Mouse (Mus musculus) stomach, postnatal 0 days (tissue): ENCODE measurements at regions not wholly inside any gene's neighbourhood (a gene's known extent, or its start where the extent isn't known, plus 50 kb on each side); places are given as distances from the start of the nearest gene placed in this dataset.

Experiments
- ATAC-seq: fragments of 200-750 bp; cut with Nextera tagmentation; 2 replicates; pipeline ENCODE4 v1.8.0; 2017; ENCODE audit not compliant: low FRiP score, low TSS enrichment
- DNase-seq: peaks from one replicate; pipeline ENCODE4 v3.0.0-alpha.2; 2016; ENCODE audit warnings: low spot score
- H3K27ac ChIP-seq: fragments of 300-500 bp; sonication (generic); replicated peaks from 2 replicates; pipeline ENCODE4 v1.5.1; 2014; ENCODE audit warnings: mild to moderate bottlenecking, control low read depth
- H3K27me3 ChIP-seq: fragments of 300-500 bp; sonication (generic); 2 replicates; pipeline ENCODE4 v1.6.1; 2014; ENCODE audit warnings: low read length; ENCODE audit not compliant: control insufficient read depth, insufficient read depth
- H3K36me3 ChIP-seq: fragments of 300-500 bp; sonication (generic); 2 replicates; pipeline ENCODE4 v1.6.1; 2014; ENCODE audit warnings: low read length, mixed read lengths; ENCODE audit not compliant: control insufficient read depth, insufficient read depth
- H3K4me1 ChIP-seq: fragments of 300-500 bp; sonication (generic); replicated peaks from 2 replicates; pipeline ENCODE4 v1.6.1; 2014; ENCODE audit warnings: antibody characterized with exemption; ENCODE audit not compliant: control insufficient read depth, insufficient read depth
- H3K4me2 ChIP-seq: fragments of 300-500 bp; sonication (generic); replicated peaks from 2 replicates; pipeline ENCODE4 v1.6.1; 2014; ENCODE audit warnings: low read depth, mild to moderate bottlenecking, control low read depth, moderate library complexity
- H3K4me3 ChIP-seq: fragments of 300-500 bp; sonication (generic); 2 replicates; pipeline ENCODE4 v1.5.1; 2014; ENCODE audit warnings: low read depth, low read length, control low read depth
- H3K9ac ChIP-seq: fragments of 300-500 bp; sonication (generic); 2 replicates; pipeline ENCODE4 v1.6.1; 2014; ENCODE audit warnings: mild to moderate bottlenecking, low read length, control low read depth, mixed read lengths
- H3K9me3 ChIP-seq: fragments of 300-500 bp; sonication (generic); 2 replicates; pipeline ENCODE4 v1.6.1; 2016; ENCODE audit warnings: low read length; ENCODE audit not compliant: control insufficient read depth
- CTCF ChIP-seq: IDR thresholded peaks from 2 replicates; pipeline ENCODE4 v1.5.1; 2016; ENCODE audit warnings: antibody characterized with exemption, low read depth, mild to moderate bottlenecking, moderate library complexity
- EP300 ChIP-seq: optimal IDR thresholded peaks from 2 replicates; pipeline ENCODE3; 2016; ENCODE audit warnings: antibody characterized with exemption
- WGBS: fragments of 180-500 bp; shearing (Covaris S2); extraction: QIAGEN DNeasy Blood & Tissue Kit; methylation state at CpG from one replicate; pipeline ENCODE4 v1.1.7; 2014; 5-methylcytosine and 5-hydroxymethylcytosine counted together

DNA sequence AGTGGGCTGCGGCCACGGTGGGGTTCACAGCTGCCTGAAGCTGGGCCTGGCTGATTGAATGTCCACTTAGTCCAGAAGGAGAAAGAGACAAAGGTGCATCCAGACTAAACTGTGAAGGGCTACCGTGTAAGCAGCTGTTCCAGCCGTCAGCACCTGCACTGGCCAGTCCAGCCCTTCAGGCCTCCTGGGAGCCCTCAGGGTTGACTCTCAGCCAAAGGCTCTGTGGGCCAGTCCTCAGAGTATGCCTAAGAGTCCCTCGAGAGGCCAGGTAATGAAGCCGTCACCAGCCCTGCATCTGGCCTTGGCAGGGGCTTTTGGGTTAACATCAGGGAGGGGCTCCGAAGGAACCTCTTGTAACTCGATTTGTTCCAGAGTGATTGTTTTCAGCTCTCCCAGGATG is 187.4 kb downstream of the Gpd2 start:
- no peak overlapping the region for H3K9ac ChIP-seq
- no peak overlapping the region for H3K4me3 ChIP-seq
- no peak for TF ChIP-seq EP300
- no peak for TF ChIP-seq CTCF
- no peak for DNase-seq
- 77% methylated on average over 8 of the region's 8 CpGs for WGBS
- H3K36me3 ChIP-seq, result no peaks in the 10 kb centered on the region
- H3K27me3 ChIP-seq, result no peaks in the 10 kb centered on the region
- no peak overlapping the region for H3K4me2 ChIP-seq
- no peaks in the 10 kb centered on the region for H3K4me1 ChIP-seq
- no peak overlapping the region for H3K27ac ChIP-seq
- ATAC-seq, result no peak
- no peaks in the 10 kb centered on the region for H3K9me3 ChIP-seq

DNA sequence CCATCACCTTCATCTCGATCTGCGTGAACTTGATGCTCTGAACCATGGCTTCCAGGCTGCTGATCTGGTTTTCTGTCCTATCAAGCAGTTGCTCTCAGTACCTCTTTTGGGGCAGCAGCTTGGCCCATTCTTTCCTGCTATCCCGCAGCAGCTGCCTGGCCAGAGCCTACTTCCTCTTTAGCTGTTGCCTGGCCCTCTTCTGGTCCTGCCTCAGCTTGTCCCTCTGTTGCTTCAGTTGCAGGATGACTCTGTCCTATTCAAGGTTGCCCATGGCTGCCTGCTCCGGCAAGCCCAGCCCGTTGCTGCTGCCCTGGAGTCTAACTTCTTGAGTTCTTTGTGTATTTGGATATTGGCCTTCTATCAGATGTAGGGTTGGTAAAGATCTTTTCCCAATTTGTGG is 188.0 kb downstream of the Gpd2 start:
- Histone ChIP-seq H3K36me3 (no peaks in the 10 kb centered on the region), H3K27me3 (no peaks in the 10 kb centered on the region), H3K27ac (no peak overlapping the region), H3K4me2 (no peak overlapping the region), H3K4me1 (no peaks in the 10 kb centered on the region), H3K9me3 (no peaks in the 10 kb centered on the region), H3K9ac (no peak overlapping the region), H3K4me3 (no peak overlapping the region)
- ATAC-seq, result no peak
- DNase-seq, result no peak
- 77% methylated on average over 5 of the region's 5 CpGs for WGBS
- TF ChIP-seq CTCF (no peak), EP300 (no peak)

- Histone ChIP-seq H3K4me2 (no peak overlapping the region), H3K27ac (no peak overlapping the region), H3K36me3 (no peaks in the 10 kb centered on the region), H3K9me3 (no peaks in the 10 kb centered on the region), H3K4me3 (no peak overlapping the region), H3K9ac (no peak overlapping the region), H3K27me3 (no peaks in the 10 kb centered on the region), H3K4me1 (no peaks in the 10 kb centered on the region)
- DNase-seq (no peak), ATAC-seq (no peak)
- WGBS, result 92% methylated on average over 6 of the region's 6 CpGs
- TF ChIP-seq EP300 (no peak), CTCF (no peak)
Measured at GRCm38 (mm10) chr2:57450996-57451770, 213.7 kb downstream of the Gpd2 start.

DNA sequence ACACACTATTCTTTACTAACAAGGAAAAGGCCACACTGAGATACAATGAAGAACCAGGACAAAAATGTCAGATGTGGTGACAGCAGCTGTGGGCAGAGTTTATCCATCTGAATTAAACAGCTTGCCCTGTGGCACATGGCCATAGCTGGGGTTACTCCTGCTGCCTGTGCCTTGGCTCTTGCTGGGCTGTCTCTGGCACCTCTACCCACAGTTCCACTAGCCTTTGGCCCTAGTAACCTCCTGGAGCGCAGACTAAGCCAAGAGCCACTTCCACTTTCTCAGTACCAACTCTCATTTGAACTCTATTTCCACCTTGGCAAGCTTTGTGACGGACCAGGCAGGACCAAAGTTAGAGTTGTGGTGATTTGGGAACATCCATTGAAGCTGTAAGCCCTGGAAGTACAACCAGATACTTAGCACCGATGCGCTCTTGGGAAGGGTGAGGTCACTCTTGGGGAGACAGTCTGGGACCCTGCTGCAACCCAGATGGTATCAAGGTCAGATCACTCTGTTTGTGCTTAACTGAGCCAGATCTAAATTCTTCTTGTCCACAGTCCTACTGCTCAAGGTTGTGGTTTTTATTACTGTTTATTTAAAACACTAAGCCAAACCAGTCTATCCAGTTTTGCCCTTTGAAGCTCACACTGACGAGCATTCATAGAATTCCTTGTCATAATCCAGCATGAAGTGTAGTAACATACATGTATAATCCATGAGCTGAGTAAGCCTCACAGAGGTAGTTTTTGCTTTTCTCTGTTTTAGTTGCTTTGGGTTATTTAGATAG is 216.7 kb downstream of the Gpd2 start:
- Histone ChIP-seq H3K9ac (no peak overlapping the region), H3K4me1 (no peaks in the 10 kb centered on the region), H3K27ac (no peak overlapping the region), H3K36me3 (no peaks in the 10 kb centered on the region), H3K9me3 (no peaks in the 10 kb centered on the region), H3K4me2 (no peak overlapping the region), H3K4me3 (no peak overlapping the region), H3K27me3 (no peaks in the 10 kb centered on the region)
- ATAC-seq (peak; percentile 61), DNase-seq (no peak)
- WGBS, result 68% methylated on average over 5 of the region's 5 CpGs
- TF ChIP-seq EP300 (no peak), CTCF (no peak)

- WGBS, result 78% methylated on average over 2 of the region's 2 CpGs
- no peak for TF ChIP-seq EP300
- TF ChIP-seq CTCF, result no peak
- H3K9me3 ChIP-seq, result no peaks in the 10 kb centered on the region
- DNase-seq (no peak), ATAC-seq (no peak)
- no peak overlapping the region for H3K4me2 ChIP-seq
- no peak overlapping the region for H3K9ac ChIP-seq
- H3K4me1 ChIP-seq, result no peaks in the 10 kb centered on the region
- no peaks in the 10 kb centered on the region for H3K27me3 ChIP-seq
- H3K36me3 ChIP-seq, result no peaks in the 10 kb centered on the region
- no peak overlapping the region for H3K27ac ChIP-seq
- no peak overlapping the region for H3K4me3 ChIP-seq
Measured at GRCm38 (mm10) chr2:57459901-57460300, 222.5 kb downstream of the Gpd2 start.

DNA sequence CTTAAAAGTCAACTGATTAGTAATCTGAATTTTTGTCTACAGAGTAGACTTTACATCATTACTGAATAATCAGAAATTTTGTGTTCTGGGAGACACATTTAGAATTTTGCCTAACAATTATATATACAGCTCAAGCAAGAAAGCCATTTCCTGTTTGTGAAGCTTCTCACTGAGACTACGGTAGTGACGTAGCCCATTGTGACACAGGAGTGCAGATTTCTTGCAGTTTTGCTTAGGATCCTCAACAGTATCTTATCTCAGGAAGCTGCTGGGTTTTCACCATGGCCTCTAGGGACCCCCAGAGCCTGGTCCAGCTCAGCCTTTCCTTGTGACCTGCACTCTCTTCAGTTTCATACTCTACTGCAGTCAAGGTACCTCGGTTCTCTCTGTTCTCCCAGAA is 236.4 kb downstream of the Gpd2 start:
- H3K4me3 ChIP-seq, result no peak overlapping the region
- no peaks in the 10 kb centered on the region for H3K9me3 ChIP-seq
- no peaks in the 10 kb centered on the region for H3K4me1 ChIP-seq
- H3K27me3 ChIP-seq, result no peaks in the 10 kb centered on the region
- WGBS, result 78% methylated on average over 3 of the region's 3 CpGs
- TF ChIP-seq CTCF (no peak), EP300 (no peak)
- DNase-seq (no peak), ATAC-seq (no peak)
- no peak overlapping the region for H3K9ac ChIP-seq
- H3K27ac ChIP-seq, result no peak overlapping the region
- H3K36me3 ChIP-seq, result no peaks in the 10 kb centered on the region
- H3K4me2 ChIP-seq, result no peak overlapping the region
